Mouse (Mus musculus) E14TG2a.4 (cell line): Measurements from ENCODE around the gene Tubb1.

Experiments
- CTCF ChIP-seq: conservative IDR thresholded peaks from 2 replicates; pipeline ENCODE4 v1.5.1; 2014; ENCODE audit warnings: low read length
- NANOG ChIP-seq: IDR thresholded peaks from 2 replicates; pipeline ENCODE4 v1.6.1; 2014; ENCODE audit warnings: borderline replicate concordance, low read length, mixed read lengths

GRCm38 (mm10) chr2:174470786-174471405 is 20.4 kb downstream of the Tubb1 start:
- TF ChIP-seq CTCF: no peak
- no peak for TF ChIP-seq NANOG
